Mouse (Mus musculus) cerebellum, adult 18-20 months (tissue): ENCODE data around the gene Rdh16.
"Not testable (repeated sequence)": the region's sequence is repeated elsewhere in the genome, so short reads cannot be mapped to it uniquely, and the experiment has no call there.

Experiments used
- DNase-seq, 2 experiments: peaks; one replicate each; pipeline ENCODE4 v3.0.0; 2021

Gene Rdh16

DNA sequence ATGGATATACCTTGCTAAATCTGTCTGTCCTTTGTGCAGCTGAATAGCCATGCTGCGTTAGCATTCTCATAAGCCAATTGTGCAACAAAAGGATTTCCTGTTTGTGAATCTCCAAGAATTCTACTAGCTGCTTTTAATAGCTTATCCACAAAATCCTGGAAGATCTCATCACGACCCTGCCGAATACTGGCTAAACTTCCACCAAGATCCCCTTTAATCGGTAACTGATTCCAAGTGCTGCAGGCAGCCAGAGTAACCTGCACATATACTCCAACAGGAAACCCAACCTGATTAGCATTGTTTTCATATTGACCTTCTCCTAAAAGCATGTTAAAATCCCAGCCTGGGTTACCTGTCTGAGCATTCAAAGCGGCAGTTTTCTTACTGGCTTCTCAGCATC lies 34.3 kb downstream of the Rdh16 start:
- DNase-seq = no peak

GRCm38 (mm10) chr10:127837793-127838192 lies 36.8 kb downstream of the Rdh16 start:
- DNase-seq = not testable (repeated sequence)

- DNase-seq = no peak
These were observed 37.6 kb downstream of the Rdh16 start for GRCm38 (mm10) chr10:127838539-127838938.

- DNase-seq = no peak
These were observed 39.8 kb downstream of the Rdh16 start for GRCm38 (mm10) chr10:127840776-127841175.

DNA sequence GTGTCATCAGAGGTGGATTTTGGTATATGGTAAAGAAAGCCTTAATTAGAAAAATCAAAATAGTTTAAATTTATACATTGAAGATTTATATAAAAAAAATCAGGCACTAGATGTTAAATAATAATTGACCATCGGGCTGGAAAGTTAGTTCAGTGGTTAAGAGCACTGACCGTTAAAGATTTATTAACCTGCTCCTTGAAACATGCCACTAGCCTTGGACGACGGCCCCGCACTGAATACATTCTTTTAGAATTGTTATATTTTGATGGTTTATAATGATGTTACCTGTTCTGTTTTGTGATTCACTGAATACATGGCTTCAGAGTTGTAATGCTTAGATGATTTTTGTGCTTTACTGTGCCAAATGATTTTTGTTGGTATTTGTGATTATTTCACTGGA lies 45.0 kb downstream of the Rdh16 start:
- not testable (repeated sequence) for DNase-seq

DNA sequence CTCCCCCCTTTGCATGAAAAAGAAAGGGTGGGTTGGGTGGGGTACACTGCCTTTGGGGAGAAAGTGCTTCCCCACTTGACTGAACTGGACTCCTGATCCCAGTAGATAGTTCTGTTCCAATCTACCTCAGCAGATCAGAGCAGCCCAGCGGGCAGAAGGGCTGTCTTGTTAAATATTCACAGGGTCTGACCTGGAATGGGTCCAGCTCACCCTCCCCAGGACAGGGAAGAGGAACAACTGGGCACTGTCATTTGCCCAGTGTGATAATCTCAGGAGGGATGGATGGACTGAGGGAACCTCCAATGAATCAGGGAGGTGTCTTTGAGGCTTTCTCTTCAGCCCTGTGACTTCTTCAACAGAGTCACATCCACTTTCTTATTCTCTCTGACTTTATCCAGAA lies 47.1 kb downstream of the Rdh16 start:
- DNase-seq = no peak

GRCm38 (mm10) chr10:127849628-127850027 lies 48.7 kb downstream of the Rdh16 start, which contains the start of gene Rdh19:
Gene Rdh19 (plus strand): TSS chr10:127849928.
- DNase-seq = no peak

GRCm38 (mm10) chr10:127856376-127856775 lies 55.4 kb downstream of the Rdh16 start:
- peak; percentile 51 to 59 for DNase-seq

DNA sequence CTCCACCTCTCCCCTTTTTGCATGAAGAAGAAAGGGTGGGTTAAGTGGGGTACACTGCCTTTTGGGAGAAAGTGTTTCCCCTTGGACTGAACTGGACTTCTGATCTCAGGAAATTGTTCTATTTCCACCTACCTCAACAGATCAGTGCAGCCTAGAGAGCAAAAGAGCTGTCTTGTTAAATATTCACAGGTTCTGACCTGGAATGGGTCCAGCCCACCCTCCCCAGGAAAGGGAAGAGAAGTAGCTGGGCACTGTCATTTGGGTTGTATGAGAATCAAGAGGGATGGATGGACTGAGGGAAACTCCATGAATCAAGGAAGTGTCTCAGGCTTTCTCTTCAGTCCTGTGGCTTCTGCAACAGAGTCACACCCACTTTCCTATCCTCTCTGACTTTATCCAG lies 64.0 kb downstream of the Rdh16 start:
- DNase-seq = no peak

DNA sequence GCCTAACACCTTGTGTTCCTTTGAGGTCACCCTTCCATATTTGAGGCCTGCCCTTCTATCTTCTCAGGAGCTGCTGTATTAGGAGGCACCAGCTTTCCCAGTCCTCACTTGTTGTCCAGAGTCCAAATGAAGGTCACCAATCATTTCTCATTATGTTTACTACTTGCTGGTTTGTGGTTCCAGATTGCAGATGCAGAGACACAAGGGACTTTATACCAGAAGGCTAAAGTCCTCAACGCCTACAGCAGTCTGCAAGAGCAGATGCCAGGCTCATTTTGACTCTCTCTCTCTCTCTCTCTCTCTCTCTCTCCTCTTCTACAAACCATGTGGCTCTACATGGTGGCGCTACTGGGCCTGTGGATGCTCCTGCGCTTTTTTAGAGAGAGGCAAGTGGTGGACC lies 65.3 kb downstream of the Rdh16 start, which contains the start of gene Rdh16f2:
Gene Rdh16f2, plus strand, starts transcription at position 243 of the 400 bp plus-strand sequence.
- no peak for DNase-seq

- peak in 1 of 2 experiments; percentile 7 for DNase-seq
These were observed 71.5 kb downstream of the Rdh16 start for GRCm38 (mm10) chr10:127872484-127872883.

DNA sequence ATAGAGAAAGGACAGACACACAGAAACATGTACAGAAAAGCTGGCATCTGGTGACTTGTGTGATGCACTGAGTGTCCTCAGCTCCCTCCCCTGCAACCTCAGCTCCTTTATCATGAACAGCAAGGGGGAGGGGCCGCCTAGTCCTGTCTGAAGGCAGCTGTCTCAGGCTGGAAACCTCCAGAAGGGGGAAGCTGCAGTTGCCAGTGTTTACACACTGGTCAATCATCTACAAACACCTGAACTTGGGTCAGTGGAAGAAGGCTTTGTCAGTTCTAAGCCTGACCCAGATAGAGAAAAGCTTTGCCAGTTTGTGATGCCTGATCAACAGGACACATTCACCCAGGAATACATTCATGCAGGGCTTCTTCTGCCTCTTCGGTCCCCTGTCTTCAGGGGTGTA lies 76.7 kb downstream of the Rdh16 start:
- DNase-seq = no peak

GRCm38 (mm10) chr10:127878262-127879057 lies 77.5 kb downstream of the Rdh16 start:
- no peak for DNase-seq

DNA sequence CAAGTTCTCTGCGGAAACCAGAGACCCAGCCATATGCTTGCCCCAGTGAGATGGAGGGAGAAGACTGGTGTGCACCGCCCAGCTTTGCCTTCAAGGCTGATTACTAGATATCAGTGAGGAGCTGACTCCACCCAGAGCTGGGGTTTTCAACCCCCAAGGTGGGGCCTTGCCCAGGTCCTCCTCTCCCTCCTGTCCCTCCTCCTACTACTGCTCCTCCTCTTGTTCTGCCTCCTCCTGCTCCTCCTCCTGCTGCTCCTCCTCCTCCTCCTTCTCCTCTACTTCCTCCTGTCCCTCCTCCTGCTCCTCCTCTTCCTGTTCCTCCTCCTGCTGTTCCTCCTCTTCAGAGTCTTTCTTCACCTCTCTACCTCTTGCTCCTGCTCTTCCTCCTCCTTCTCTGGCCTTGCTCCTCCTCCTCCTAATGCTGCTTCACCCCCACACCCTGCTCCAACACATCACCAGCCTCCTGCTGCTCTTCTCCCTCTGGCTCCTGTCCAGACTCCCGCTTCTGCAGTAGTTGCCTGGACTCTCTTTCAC lies 78.3 kb downstream of the Rdh16 start:
- DNase-seq = no peak

DNA sequence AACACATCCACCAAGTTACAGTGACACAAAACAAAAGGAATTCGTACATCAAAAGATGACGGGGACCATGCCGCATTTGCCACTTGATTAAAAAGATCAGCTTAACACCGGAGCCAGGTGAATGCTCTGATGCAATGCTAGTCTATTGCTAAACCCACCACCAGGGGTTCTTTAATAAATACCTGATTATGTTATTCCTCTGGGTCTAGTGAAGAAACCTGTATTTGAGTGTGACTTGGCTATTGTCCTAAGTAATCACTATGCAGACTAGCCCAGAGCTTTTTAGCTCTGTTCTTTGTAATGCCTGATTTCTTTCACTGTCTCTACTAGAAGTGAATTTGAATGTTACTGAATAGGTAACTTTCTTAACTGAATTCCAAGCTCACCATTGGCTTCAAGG lies 80.1 kb downstream of the Rdh16 start:
- DNase-seq = no peak

DNA sequence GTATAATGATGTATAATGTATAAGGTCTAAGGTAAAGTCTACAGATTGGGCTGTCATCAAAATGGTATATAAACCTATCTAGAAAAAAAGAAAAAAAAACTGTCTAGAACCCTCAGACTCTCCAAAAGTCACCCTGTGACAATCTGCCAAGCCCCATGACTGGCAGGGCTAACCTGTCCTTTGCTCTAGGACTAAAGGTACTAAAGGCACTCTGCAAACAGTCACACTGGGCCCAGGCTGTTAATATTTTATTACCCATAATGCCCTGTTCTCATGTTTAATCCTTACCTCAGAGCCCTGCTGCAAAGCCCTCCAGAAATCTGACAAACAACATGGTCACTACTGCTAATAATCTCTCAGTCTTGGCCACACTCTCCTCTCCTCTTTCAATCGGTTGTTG lies 85.6 kb downstream of the Rdh16 start:
- no peak for DNase-seq

GRCm38 (mm10) chr10:127886971-127887370 lies 86.0 kb downstream of the Rdh16 start:
- no peak for DNase-seq

DNA sequence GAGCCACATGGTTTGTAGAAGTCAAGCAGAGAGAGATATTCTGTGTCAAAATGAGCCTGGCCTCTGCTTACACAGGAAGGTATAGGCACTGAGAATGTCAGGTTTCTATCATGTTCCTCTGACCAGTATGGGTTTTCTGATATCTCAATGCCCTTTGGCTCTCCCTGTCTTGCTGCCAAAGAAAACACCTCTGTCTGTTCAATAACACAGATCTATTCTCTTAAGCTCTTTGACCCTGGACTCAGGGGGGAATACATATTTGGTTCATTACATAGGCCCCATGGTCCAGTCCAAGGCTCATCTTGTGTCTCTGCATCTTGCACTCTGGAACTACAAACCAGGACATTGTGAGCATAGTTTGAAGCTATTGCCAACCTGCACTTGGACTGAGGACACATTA lies 87.7 kb downstream of the Rdh16 start, which contains the start of gene Rdh7:
Gene Rdh7, minus strand, starts transcription at position 213 of the 400 bp plus-strand sequence.
- DNase-seq = no peak

GRCm38 (mm10) chr10:127891481-127891880 lies 90.5 kb downstream of the Rdh16 start:
- no peak for DNase-seq

GRCm38 (mm10) chr10:127893163-127894022 lies 92.4 kb downstream of the Rdh16 start:
- DNase-seq = not testable (repeated sequence)
